Mouse (Mus musculus) G1E-ER4 (cell line): ENCODE results near the gene Pip5k1b. TPM values are rescaled to one million over a fixed set of nuclear protein-coding genes. Genes with fewer than 3 reads are reported as not detected.

Source experiments
- GATA1 ChIP-seq: IDR thresholded peaks from one replicate; pipeline ENCODE4 v1.8.0; 2012; ENCODE audit warnings: low read length, inconsistent platforms
- polyA plus RNA-seq: library from polyadenylated mRNA; stranded (reverse); fragments of >175 nt; gene quantifications from 2 replicates; pipeline ENCODE4 v1.2.3, GENCODE M21; 2012

The Pip5k1b gene
- polyA plus RNA-seq, 1 experiment = 10.6 TPM

GRCm38 (mm10) chr19:24264991-24265390 lies 290.7 kb downstream of the Pip5k1b start:
- no peak for TF ChIP-seq GATA1

DNA sequence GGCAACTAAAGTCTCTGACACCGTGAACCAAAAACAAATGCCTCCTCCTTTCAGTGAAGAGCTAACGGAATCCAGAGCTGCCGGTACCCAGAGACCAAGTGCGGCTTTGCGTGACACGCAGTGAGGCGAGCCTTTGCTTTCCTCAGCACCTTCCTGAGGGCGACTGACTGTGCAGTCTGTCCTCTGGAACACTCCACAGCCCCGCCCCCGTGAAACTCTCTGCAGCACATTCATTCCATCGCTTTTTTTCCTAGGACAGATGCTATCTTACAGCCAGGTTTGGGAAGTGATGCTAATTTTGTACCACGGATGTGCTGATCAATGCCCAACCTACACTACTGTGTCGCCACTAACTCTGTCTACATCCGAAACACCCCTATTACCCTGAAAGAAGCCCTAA lies 292.9 kb downstream of the Pip5k1b start:
- no peak for TF ChIP-seq GATA1

- TF ChIP-seq GATA1 = no peak
Observed at GRCm38 (mm10) chr19:24259390-24260351, 296.0 kb downstream of the Pip5k1b start.

GRCm38 (mm10) chr19:24258368-24258767 lies 297.3 kb downstream of the Pip5k1b start:
- TF ChIP-seq GATA1 = no peak

DNA sequence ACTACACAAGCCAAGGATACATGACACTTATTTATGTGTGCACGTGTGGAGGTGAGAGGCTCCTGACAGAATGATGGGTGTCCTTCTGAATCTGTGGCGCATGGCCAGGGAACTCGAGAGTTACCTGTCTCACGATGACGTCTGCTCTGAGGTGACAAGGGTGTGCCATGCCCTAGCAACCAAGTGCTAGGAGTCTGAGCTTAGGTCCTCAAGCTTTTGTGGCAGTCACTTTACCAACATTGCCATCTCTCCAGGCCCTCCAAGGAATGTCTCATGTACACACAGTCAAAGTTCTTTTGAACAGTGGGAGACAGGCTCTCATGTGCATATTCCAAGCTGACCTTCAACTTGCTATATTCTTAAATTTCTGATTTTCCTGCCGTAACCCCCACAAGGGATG lies 297.7 kb downstream of the Pip5k1b start:
- no peak for TF ChIP-seq GATA1

GRCm38 (mm10) chr19:24253657-24254260 lies 301.9 kb downstream of the Pip5k1b start:
- TF ChIP-seq GATA1 = no peak

DNA sequence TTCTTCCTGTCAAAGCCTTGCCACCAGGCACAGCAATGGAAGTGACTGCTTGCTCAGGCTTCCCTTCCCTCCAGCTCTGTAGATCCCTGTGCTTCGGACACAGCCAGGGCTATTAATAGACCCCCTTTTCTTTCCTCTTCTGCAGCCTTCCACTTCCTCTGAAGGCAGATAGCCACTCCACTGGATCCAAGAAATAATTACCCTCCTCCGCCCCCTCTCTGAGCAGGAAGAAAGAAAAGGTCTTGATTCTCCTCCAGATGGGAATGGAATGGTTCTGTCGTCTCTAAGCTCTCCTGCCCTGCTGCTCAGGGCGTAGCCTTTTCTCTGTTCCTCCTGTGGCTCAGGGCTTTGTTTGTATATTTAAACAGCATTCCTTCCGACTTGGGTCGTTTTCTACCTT lies 303.8 kb downstream of the Pip5k1b start:
- no peak for TF ChIP-seq GATA1

Other genes with a start within 250 kb of the Pip5k1b start
- 18.4 and 23.1 TPM in 2 replicates for gene Fam122a, start 78.5 kb downstream of the Pip5k1b start, polyA plus RNA-seq
- not detected in 2 replicates for gene Tmem252, start 118.1 kb upstream of the Pip5k1b start, polyA plus RNA-seq